Mouse (Mus musculus): Measurements from ENCODE around the gene G6pc2. TPM values are rescaled to one million over a fixed set of nuclear protein-coding genes. Genes with fewer than 3 reads are reported as not detected.

The G6pc2 gene
- total RNA-seq, 1 experiment from 2014 or later: not detected

DNA sequence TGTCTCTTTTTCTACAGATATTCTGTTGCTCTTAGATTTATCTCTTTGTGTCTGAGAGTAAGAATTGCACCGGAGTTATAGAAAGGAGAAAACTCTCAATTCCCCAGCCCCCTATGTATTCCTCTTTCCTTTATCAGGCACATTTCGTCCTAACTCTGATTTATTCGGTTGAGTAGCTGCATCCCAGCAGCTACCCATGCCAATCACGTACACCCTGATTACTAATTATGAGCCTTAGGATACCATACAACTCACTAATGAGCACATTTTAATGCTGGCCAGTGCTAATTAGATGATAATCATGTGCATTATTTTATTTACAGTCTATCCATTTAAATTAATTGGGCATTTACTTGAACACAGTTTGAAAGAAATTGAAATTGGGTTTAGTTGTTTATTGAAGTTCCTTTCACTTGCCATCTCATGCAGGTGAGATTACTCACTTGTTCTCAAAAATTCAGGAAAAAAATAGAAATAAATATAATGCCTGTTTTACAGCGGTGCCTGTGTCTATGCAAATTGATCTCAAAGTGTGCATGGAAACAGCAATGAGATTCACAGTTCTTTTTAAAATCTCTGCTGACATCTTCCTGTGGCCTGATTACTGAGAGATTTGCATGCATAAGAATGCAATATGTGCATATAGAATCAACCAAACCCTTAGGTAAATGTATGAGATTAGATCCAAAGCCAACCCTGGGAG, 24.3 kb downstream of the G6pc2 start:
- ATAC-seq (replicated peaks; ENCODE audit: low read depth, poor library complexity, severe bottlenecking): no peak

DNA sequence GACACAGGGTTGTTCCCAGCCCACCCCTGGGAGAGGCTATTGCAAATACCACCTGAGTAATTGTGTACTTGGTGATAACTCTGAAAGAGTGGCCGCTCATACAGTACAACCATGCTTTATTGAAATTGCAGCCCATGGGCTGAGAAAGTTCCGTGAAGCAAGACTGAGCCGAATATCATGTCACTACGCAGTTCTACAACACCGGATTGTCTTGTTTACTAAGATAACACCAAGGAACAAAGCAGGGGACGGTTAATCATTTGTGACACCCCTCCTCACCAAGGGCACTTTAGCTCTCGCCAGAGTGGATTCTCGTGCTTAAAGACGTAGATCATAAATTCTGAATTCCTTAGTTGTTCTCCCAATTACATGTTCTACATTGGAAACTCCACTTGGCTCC, 28.4 kb downstream of the G6pc2 start:
- ATAC-seq (replicated peaks; ENCODE audit: low read depth, poor library complexity, severe bottlenecking): no peak

DNA sequence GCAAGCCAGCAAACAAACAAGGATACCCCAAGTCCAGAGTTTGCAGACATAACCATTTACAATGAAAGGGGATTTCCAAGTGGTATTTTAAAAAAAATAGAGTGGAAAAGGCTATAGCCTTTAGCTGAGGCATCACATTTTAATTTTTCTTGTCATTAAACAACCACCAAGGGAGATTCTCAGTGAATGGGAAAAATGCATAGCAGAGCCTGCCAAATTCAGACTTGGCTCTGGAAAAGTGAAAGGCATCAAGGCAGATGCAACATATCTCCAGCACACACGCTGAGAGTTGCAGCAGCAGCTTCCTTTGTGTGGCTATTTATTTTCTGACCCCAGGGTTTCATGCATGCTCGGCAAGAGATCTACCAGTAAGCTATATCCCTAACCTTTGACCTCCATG, 34.1 kb downstream of the G6pc2 start:
- ATAC-seq (replicated peaks; ENCODE audit: low read depth, poor library complexity, severe bottlenecking): no peak

DNA sequence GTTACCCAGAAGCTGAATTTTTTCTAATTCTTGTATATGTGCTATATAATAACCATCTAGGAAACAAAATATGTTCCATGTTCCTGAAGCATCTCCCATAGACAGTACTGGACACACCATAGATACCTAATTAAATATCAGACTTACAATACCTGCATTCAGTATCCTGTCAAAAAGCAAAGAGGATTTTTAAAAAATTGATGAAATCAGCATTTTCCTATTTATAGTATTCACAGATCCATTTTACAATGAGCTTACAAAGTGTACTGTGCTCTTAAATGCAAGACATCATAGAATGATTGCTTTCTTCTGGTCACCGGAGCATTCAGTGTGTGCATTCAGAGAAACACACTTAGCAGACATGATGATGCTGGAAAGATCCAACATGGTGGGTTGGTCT, 36.2 kb downstream of the G6pc2 start:
- ATAC-seq (replicated peaks; ENCODE audit: low read depth, poor library complexity, severe bottlenecking): no peak

DNA sequence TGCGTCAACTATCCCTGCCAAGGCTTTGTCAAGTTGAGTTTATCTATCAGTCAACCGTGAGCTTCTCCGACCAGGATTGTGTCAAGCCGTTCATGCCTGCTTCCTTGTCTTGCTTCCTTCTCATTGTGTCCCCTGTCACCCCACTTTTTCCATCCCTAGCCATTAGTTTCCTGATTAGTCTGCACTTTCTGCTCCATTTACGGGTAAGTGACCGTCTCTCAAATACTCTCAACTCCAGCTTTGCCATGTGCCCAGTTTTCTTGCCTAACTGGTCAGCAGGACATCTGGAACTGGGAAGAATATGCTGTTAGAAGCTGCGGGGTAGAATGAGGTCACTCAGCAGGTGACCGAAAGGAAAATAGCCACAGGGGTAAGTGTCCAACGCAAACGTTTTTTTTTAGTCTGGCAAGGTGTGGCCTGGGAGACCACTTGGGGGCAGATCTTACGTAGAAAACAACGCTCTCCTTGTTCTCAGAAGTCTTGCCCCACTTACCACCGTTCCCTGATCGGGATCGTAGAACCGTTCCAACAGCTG, 37.4 kb downstream of the G6pc2 start:
- ATAC-seq (replicated peaks; ENCODE audit: low read depth, poor library complexity, severe bottlenecking): no peak

DNA sequence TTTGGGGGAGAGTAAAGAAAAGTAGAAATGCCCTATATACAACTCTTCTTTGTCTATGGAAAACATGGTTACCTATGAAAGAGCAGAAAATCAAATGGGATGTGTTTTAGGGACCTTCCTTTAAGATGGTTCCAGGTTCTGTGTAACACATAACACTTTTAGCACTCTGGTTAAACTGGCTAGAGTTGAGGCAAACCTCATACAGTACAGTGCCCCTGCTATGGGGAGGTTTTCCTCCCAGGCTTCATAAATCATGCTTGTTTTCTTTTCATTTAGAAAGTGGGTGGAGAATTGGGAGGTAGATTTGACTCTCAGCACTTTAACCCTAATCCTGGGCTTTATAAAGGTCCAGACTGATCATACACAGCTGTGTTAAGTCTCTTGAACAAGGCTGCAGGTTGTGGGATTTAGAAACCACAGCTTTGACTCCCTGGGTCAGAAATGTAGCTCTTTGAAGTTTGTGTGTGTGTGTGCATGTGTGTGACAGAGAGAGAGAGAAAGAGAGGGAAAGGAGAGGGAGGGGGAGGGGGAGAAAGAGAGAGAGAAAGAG, 53.3 kb downstream of the G6pc2 start:
- ATAC-seq (replicated peaks; ENCODE audit: low read depth, poor library complexity, severe bottlenecking): no peak

DNA sequence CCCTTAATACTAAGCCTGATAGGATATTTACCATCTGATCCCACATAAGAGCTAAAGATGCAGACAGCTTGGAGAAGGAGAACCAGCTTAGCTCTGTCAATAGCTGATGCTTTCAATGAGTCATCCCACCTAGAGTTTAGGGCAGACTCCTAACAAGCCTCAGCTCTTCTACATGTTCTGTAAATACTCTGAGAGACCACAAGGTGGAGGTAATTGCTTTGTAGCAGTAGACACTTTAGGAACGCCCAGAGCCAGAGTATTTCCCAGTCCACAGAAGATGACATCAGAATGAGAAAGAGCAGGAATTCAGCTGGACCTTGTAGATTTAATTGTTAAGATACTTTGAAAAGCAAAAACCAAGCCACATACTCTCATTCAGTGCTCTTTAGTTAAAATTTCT, 65.0 kb downstream of the G6pc2 start:
- peak; percentile 95 for ATAC-seq (replicated peaks; ENCODE audit: low read depth, poor library complexity, severe bottlenecking)

Other genes with a start within 250 kb of the G6pc2 start
- gene Nostrin, start 75.3 kb upstream of the G6pc2 start, total RNA-seq (2017): 4.4 and 4.6 TPM in 2 replicates
- gene Spc25, start 4.9 kb upstream of the G6pc2 start, total RNA-seq (2017): 88.0 and 92.6 TPM in 2 replicates
- not detected in 2 replicates for gene Abcb11, start 131.5 kb downstream of the G6pc2 start, total RNA-seq (2017)
- gene Dhrs9, start 169.4 kb downstream of the G6pc2 start, total RNA-seq (2017): 0.09 and 1.1 TPM in 2 replicates